Mouse (Mus musculus): Measurements from ENCODE around the gene Defa31. TPM values are rescaled to one million over a fixed set of nuclear protein-coding genes. Genes with fewer than 3 reads are reported as not detected.
"Not testable (repeated sequence)": the region's sequence is repeated elsewhere in the genome, so short reads cannot be mapped to it uniquely, and the experiment has no call there.

Gene Defa31
- not detected in 2 replicates for polyA plus RNA-seq (2015; fragmentation: Nextera tagmentation; extraction: Ambion mirVana)

DNA sequence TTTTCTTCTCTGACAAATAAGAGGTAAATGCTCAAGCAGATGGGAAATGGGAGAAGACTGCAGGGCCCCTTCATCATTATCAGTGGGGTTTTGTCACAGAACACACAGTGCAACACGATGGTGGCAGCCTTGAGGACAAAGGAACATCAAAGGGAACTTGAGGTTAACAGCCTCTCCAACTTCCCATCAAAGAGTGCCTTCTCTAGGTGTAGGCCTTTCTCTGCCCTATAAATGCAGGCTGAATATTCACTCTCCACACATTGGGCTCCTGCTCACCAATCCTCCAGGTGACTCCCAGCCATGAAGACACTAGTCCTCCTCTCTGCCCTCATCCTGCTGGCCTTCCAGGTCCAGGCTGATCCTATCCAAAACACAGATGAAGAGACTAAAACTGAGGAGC, at the start of gene Defa31:
Gene Defa31, plus strand, starts transcription at position 301 of the 400 bp plus-strand sequence.
- not testable (repeated sequence) for H3K4me3 ChIP-seq (replicated peaks); ATAC-seq (ENCODE audit: insufficient read depth, low FRiP score, low read depth); H3K36me3 ChIP-seq; H3K27me3 ChIP-seq (replicated peaks); H3K9ac ChIP-seq; H3K4me1 ChIP-seq; H3K4me2 ChIP-seq; H3K9me3 ChIP-seq; H3K27ac ChIP-seq
- no CpG with 5 or more reads among the region's 1 CpGs for WGBS

DNA sequence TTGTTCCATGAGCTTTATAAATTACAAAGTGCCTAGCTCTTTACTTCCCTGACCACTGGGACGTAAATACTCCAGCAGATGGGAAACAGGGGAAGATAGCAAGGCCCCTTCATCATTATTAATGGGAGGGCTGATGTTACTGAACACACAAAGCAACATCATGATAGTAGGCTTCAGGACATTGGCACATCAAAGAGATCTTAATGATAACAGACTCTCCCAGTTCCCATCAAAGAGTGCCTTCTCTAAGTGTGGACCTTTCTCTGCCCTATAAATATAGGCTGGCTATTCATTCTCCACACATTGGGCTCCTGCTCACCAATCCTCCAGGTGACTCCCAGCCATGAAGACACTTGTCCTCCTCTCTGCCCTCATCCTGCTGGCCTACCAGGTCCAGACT, 29.4 kb upstream of the Defa31 start, which contains the start of gene Defa22:
Gene Defa22, plus strand, starts transcription at position 301 of the 400 bp plus-strand sequence.
- not testable (repeated sequence) for H3K4me3 ChIP-seq (replicated peaks); H3K27me3 ChIP-seq (replicated peaks); H3K4me2 ChIP-seq; H3K4me1 ChIP-seq; H3K27ac ChIP-seq; ATAC-seq (ENCODE audit: insufficient read depth, low FRiP score, low read depth); H3K9me3 ChIP-seq; H3K36me3 ChIP-seq; H3K9ac ChIP-seq
- no CpG with 5 or more reads among the region's 1 CpGs for WGBS

GRCm38 (mm10) chr8:21201261-21201660, 9.8 kb downstream of the Defa31 start, which contains the start of gene Gm15293:
Gm15293 (plus strand) TSS chr8:21201561.
- not testable (repeated sequence) for H3K36me3 ChIP-seq; H3K9ac ChIP-seq; ATAC-seq (ENCODE audit: insufficient read depth, low FRiP score, low read depth); H3K27ac ChIP-seq; H3K4me3 ChIP-seq (replicated peaks); H3K4me1 ChIP-seq; H3K4me2 ChIP-seq; H3K9me3 ChIP-seq; H3K27me3 ChIP-seq (replicated peaks)
- WGBS: no CpG with 5 or more reads among the region's 1 CpGs

Other genes with a start within 250 kb of the Defa31 start
- not detected in 2 replicates for gene AY761185, start 246.9 kb upstream of the Defa31 start, polyA plus RNA-seq (2015; fragmentation: Nextera tagmentation; extraction: Ambion mirVana)
- gene Defa21, start 166.1 kb upstream of the Defa31 start, polyA plus RNA-seq (2015; fragmentation: Nextera tagmentation; extraction: Ambion mirVana): not detected in 2 replicates
- not detected in 2 replicates for gene Defa23, start 136.6 kb upstream of the Defa31 start, polyA plus RNA-seq (2015; fragmentation: Nextera tagmentation; extraction: Ambion mirVana)
- not detected in 2 replicates for gene Defa35, start 126.6 kb upstream of the Defa31 start, polyA plus RNA-seq (2015; fragmentation: Nextera tagmentation; extraction: Ambion mirVana)
- gene Defa25, start 107.2 kb upstream of the Defa31 start, polyA plus RNA-seq (2015; fragmentation: Nextera tagmentation; extraction: Ambion mirVana): not detected in 2 replicates
- 0.63 TPM in 1 of 2 replicates, not detected in the other for gene Gm14851, start 95.6 kb upstream of the Defa31 start, polyA plus RNA-seq (2015; fragmentation: Nextera tagmentation; extraction: Ambion mirVana)
- not detected in 2 replicates for gene Defa30, start 57.0 kb upstream of the Defa31 start, polyA plus RNA-seq (2015; fragmentation: Nextera tagmentation; extraction: Ambion mirVana)
- gene Defa22, start 29.3 kb upstream of the Defa31 start, polyA plus RNA-seq (2015; fragmentation: Nextera tagmentation; extraction: Ambion mirVana): 0.78 TPM in 1 of 2 replicates, not detected in the other
- not detected in 2 replicates for gene Gm15293, start 9.9 kb downstream of the Defa31 start, polyA plus RNA-seq (2015; fragmentation: Nextera tagmentation; extraction: Ambion mirVana)
- gene Gm15292, start 58.1 kb downstream of the Defa31 start, polyA plus RNA-seq (2015; fragmentation: Nextera tagmentation; extraction: Ambion mirVana): not detected in 2 replicates
- gene Defa27, start 123.9 kb downstream of the Defa31 start, polyA plus RNA-seq (2015; fragmentation: Nextera tagmentation; extraction: Ambion mirVana): not detected in 2 replicates
- not detected in 2 replicates for gene Defa29, start 135.4 kb downstream of the Defa31 start, polyA plus RNA-seq (2015; fragmentation: Nextera tagmentation; extraction: Ambion mirVana)
- not detected in 2 replicates for gene Defa2, start 186.9 kb downstream of the Defa31 start, polyA plus RNA-seq (2015; fragmentation: Nextera tagmentation; extraction: Ambion mirVana)
- gene Defa33, start 200.2 kb downstream of the Defa31 start, polyA plus RNA-seq (2015; fragmentation: Nextera tagmentation; extraction: Ambion mirVana): 0.76 TPM in 1 of 2 replicates, not detected in the other
- gene Defa36, start 235.8 kb downstream of the Defa31 start, polyA plus RNA-seq (2015; fragmentation: Nextera tagmentation; extraction: Ambion mirVana): not detected in 2 replicates